Mouse (Mus musculus): ENCODE measurements around the gene Vmn1r158. TPM values are rescaled to one million over a fixed set of nuclear protein-coding genes. Genes with fewer than 3 reads are reported as not detected.
"Not testable (repeated sequence)": the region's sequence is repeated elsewhere in the genome, so short reads cannot be mapped to it uniquely, and the experiment has no call there.

Vmn1r158 gene
- polyA plus RNA-seq (2016; fragmentation: Nextera tagmentation; extraction: Ambion mirVana) = not detected in 2 replicates

DNA sequence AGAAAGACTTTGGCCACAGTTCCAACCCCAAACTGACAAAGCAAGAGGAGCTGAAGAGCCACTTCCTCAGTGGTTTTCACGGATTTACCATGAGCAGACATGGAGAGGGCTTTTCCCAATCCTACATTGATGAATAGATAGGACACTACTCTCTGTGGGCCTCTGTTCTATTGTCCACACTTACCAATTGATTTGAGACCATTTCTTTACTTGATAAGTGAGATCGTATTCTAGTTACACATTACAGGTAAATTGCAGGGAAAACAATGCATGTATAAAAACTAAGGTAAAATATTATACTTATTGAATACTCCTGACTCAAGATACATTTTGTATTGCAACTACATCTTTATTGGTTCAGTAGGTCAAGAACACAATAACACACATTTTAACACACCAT, at the start of gene Vmn1r158:
Gene Vmn1r158 (minus strand): TSS at position 101 of the 400 bp plus-strand sequence.
- not testable (repeated sequence) for H3K9ac ChIP-seq; H3K27me3 ChIP-seq (replicated peaks); H3K27ac ChIP-seq; H3K4me2 ChIP-seq; H3K36me3 ChIP-seq; H3K4me1 ChIP-seq; ATAC-seq; H3K4me3 ChIP-seq
- 33% methylated on average over 2 of the region's 2 CpGs for WGBS (ENCODE audit: insufficient replicate concordance)
- H3K9me3 ChIP-seq (replicated peaks) = peaks cover 10% of the 10 kb centered on the region

DNA sequence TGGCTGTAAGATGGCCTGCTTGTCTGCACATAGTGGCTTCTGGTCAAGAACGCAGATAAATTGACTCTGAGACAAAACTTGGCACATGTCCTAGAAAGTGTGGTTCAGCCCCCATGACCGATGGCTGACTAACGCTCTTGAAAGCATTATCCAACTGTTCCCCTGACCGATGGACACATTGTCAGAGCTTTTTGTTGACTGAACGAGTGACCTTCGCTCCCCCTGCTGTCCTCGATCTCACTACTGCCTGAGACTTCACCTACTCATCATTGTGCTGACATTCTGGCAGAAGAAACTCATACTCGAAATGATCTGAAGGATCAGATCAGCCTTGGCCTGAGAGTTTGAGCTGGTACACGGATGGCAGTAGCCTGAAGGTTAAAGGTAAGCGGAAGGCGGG, 14.6 kb downstream of the Vmn1r158 start:
- not testable (repeated sequence) for H3K27me3 ChIP-seq (replicated peaks); H3K9me3 ChIP-seq (replicated peaks); ATAC-seq; H3K4me3 ChIP-seq; H3K27ac ChIP-seq; H3K4me2 ChIP-seq; H3K36me3 ChIP-seq; H3K4me1 ChIP-seq; H3K9ac ChIP-seq
- 64% methylated on average over 7 of the region's 11 CpGs for WGBS (ENCODE audit: insufficient replicate concordance)

DNA sequence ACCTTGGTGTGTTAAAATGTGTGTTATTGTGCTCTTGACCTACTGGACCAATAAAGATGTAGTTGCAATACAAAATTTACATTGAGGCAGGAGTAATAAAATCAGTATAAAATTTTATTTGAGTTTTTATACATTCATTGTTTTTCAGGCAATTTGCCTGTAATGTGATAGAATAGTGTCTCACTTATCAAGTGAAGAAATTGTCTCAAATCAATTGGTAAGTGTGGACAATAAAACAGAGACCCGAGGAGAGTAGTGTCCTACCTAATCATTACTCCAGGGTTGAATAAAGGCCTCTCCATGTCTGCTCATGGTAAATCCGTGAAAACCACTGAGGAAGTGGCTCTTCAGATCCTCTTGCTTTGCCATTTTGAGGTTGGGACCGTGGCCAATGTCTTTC, 29.2 kb downstream of the Vmn1r158 start, which contains the start of gene Vmn1r157:
Gene Vmn1r157 (plus strand): TSS at position 301 of the 400 bp plus-strand sequence.
- H3K9ac ChIP-seq; ATAC-seq; H3K27ac ChIP-seq; H3K4me3 ChIP-seq; H3K4me2 ChIP-seq; H3K4me1 ChIP-seq; H3K36me3 ChIP-seq; H3K27me3 ChIP-seq (replicated peaks); H3K9me3 ChIP-seq (replicated peaks): not testable (repeated sequence)
- 19% methylated on average over 2 of the region's 3 CpGs for WGBS (ENCODE audit: insufficient replicate concordance)

Other genes with a start within 250 kb of the Vmn1r158 start
- not detected in 2 replicates for gene Gm4201, start 225.4 kb downstream of the Vmn1r158 start, polyA plus RNA-seq (2016; fragmentation: Nextera tagmentation; extraction: Ambion mirVana)
- not detected in 2 replicates for gene Gm4565, start 202.7 kb downstream of the Vmn1r158 start, polyA plus RNA-seq (2016; fragmentation: Nextera tagmentation; extraction: Ambion mirVana)
- gene Vmn1r155, start 132.8 kb downstream of the Vmn1r158 start, polyA plus RNA-seq (2016; fragmentation: Nextera tagmentation; extraction: Ambion mirVana) = not detected in 2 replicates
- gene Gm8693, start 98.5 kb downstream of the Vmn1r158 start, polyA plus RNA-seq (2016; fragmentation: Nextera tagmentation; extraction: Ambion mirVana) = not detected in 2 replicates
- not detected in 2 replicates for gene Gm4567, start 71.1 kb downstream of the Vmn1r158 start, polyA plus RNA-seq (2016; fragmentation: Nextera tagmentation; extraction: Ambion mirVana)
- gene Vmn1r157, start 29.1 kb downstream of the Vmn1r158 start, polyA plus RNA-seq (2016; fragmentation: Nextera tagmentation; extraction: Ambion mirVana) = not detected in 2 replicates
- not detected in 2 replicates for gene Vmn1r159, start 52.8 kb upstream of the Vmn1r158 start, polyA plus RNA-seq (2016; fragmentation: Nextera tagmentation; extraction: Ambion mirVana)
- gene Vmn1r160, start 80.4 kb upstream of the Vmn1r158 start, polyA plus RNA-seq (2016; fragmentation: Nextera tagmentation; extraction: Ambion mirVana) = not detected in 2 replicates
- not detected in 2 replicates for gene Gm4214, start 193.9 kb upstream of the Vmn1r158 start, polyA plus RNA-seq (2016; fragmentation: Nextera tagmentation; extraction: Ambion mirVana)
- not detected in 2 replicates for gene Gm4216, start 229.1 kb upstream of the Vmn1r158 start, polyA plus RNA-seq (2016; fragmentation: Nextera tagmentation; extraction: Ambion mirVana)